Mouse (Mus musculus): ENCODE measurements around the gene F2rl1. TPM values are rescaled to one million over a fixed set of nuclear protein-coding genes. Genes with fewer than 3 reads are reported as not detected.

Gene F2rl1
- total and polyA plus RNA-seq, 3 experiments, result 0.06 TPM; not detected in 2

DNA sequence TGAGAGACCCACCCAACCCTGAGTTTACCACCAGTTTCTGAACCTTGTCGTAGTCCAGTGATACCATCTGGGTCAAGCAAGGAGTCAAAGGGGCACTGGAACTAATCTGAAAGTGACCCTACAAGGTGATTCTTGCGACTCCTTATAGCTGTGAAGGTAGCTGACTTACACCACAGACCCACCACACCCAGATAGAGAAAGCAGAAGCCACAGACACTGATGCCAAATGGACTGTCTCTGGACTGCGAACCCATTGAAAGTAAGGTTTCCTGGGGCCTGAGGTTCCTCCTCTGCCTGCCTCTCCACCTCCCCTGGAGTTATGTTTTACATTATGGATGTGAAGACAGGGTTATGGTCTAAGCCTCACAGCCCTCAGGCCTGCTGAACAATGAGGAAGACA lies 28.4 kb downstream of the F2rl1 start:
- Histone ChIP-seq H3K4me1 (ENCODE audit: control insufficient read depth in 1 of 2, insufficient read depth in 2 of 2, low read length in 2 of 2) (no peaks in the 10 kb centered on the region), H3K27me3 (ENCODE audit: control insufficient read depth in 1 of 2, insufficient read depth in 2 of 2, low read length in 2 of 2) (peaks cover 0 to 4% of the 10 kb centered on the region in 2 experiments; a peak in 2 of 4 replicates), H3K4me3 (ENCODE audit: control insufficient read depth in 1 of 2, insufficient read depth in 1 of 2, low read depth in 2 of 2, low read length in 2 of 2) (no peak overlapping the region), H3K27ac (ENCODE audit: control insufficient read depth, low read depth, low read length) (no peak overlapping the region), H3K9ac (ENCODE audit: control insufficient read depth, low read depth, low read length, poor library complexity, severe bottlenecking) (no peak overlapping the region), H3K79me2 (ENCODE audit: control insufficient read depth, insufficient read depth, low read length, poor library complexity) (no peaks in the 10 kb centered on the region), H3K36me3 (ENCODE audit: control insufficient read depth in 1 of 2, insufficient read depth in 2 of 2, low read length in 2 of 2) (no peaks in the 10 kb centered on the region), H3K9me3 (replicated peaks; ENCODE audit: insufficient read depth, low read length) (no peaks in the 10 kb centered on the region)
- DNase-seq (ENCODE audit: low read depth, low spot score), result no peak
- no peak for TF ChIP-seq NELFE (IDR thresholded peaks at IDR 0.05; ENCODE audit: low read depth, low read length)
- TF ChIP-seq POLR2AphosphoS5 (IDR thresholded peaks at IDR 0.05; ENCODE audit: borderline replicate concordance, low read depth, low read length), result no peak
- TF ChIP-seq SMC3 (IDR thresholded peaks at IDR 0.05; ENCODE audit: low read depth, low read length), result no peak
- TF ChIP-seq E2F4 (IDR thresholded peaks at IDR 0.05; ENCODE audit: borderline replicate concordance, low read depth, low read length), result no peak
- TF ChIP-seq NRF1 (IDR thresholded peaks at IDR 0.05; ENCODE audit: insufficient read depth, low read depth, low read length, poor library complexity, severe bottlenecking), result no peak
- no peak for TF ChIP-seq UBTF (IDR thresholded peaks at IDR 0.05; ENCODE audit: borderline replicate concordance, insufficient read depth, low read depth, low read length)
- no peak for TF ChIP-seq EP300 (IDR thresholded peaks at IDR 0.05; ENCODE audit: low read depth in 1 of 2, low read length in 2 of 2)

DNA sequence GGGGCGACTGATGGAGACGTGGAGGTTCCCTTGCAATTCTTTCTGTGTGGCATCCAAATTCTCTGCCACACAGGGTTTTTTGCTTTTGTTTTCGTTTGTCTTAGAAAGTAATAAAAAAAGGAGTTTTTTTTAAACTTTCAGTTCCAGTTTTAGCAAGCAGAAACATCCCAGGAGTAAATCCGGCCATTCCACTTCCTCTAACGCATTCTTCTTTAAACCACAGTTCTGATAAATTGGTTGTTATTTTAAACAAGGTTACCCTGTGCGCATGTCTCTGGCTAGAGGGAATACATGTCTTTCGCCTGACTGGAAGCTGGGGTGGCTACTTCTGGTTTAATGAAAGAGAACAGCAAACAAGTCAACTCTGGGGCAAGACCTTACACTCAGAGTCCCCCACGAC lies 30.2 kb downstream of the F2rl1 start:
- no peak overlapping the region for H3K27ac ChIP-seq (ENCODE audit: control insufficient read depth, low read depth, low read length)
- no peaks in the 10 kb centered on the region for H3K36me3 ChIP-seq (ENCODE audit: control insufficient read depth in 1 of 2, insufficient read depth in 2 of 2, low read length in 2 of 2)
- no peak overlapping the region for H3K4me3 ChIP-seq (ENCODE audit: control insufficient read depth in 1 of 2, insufficient read depth in 1 of 2, low read depth in 2 of 2, low read length in 2 of 2)

DNA sequence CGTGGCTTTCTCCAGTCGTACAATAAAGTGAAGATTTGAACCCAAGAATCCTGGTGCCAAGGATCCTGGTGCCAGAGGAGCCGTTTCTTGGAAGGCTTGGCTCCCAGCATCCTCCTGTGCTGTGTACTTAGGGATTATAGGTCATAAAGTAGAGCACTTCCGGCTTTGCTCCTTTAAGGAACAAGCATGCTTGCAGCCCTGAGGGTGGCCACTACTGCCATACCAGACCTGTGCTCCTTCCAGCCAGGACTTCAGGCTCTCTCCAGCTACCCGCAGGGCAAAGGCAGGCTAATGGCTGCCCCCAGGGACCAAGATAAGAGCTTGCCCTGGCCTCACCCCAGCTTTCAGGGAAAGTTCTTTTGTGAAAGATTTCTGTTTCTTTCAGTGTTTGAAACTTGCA lies 31.7 kb downstream of the F2rl1 start:
- H3K9me3 ChIP-seq (replicated peaks; ENCODE audit: insufficient read depth, low read length), result no peaks in the 10 kb centered on the region
- no peaks in the 10 kb centered on the region for H3K79me2 ChIP-seq (ENCODE audit: control insufficient read depth, insufficient read depth, low read length, poor library complexity)
- H3K4me1 ChIP-seq (ENCODE audit: control insufficient read depth in 1 of 2, insufficient read depth in 2 of 2, low read length in 2 of 2), result no peaks in the 10 kb centered on the region
- no peaks in the 10 kb centered on the region for H3K36me3 ChIP-seq (ENCODE audit: control insufficient read depth in 1 of 2, insufficient read depth in 2 of 2, low read length in 2 of 2)
- no peak overlapping the region for H3K4me3 ChIP-seq (ENCODE audit: control insufficient read depth in 1 of 2, insufficient read depth in 1 of 2, low read depth in 2 of 2, low read length in 2 of 2)
- no peak for DNase-seq (ENCODE audit: low read depth, low spot score)
- peaks cover 0 to 4% of the 10 kb centered on the region in 2 experiments; a peak in 3 of 4 replicates for H3K27me3 ChIP-seq (ENCODE audit: control insufficient read depth in 1 of 2, insufficient read depth in 2 of 2, low read length in 2 of 2)
- H3K9ac ChIP-seq (ENCODE audit: control insufficient read depth, low read depth, low read length, poor library complexity, severe bottlenecking), result no peak overlapping the region
- H3K27ac ChIP-seq (ENCODE audit: control insufficient read depth, low read depth, low read length), result no peak overlapping the region
- no peak for TF ChIP-seq HCFC1 (IDR thresholded peaks at IDR 0.05; ENCODE audit: low read depth, low read length)
- no peak for TF ChIP-seq GATA1 (IDR thresholded peaks at IDR 0.05; ENCODE audit: low read depth, low read length)
- no peak for TF ChIP-seq MEF2A (IDR thresholded peaks at IDR 0.05; ENCODE audit: extremely low read depth, insufficient replicate concordance, low read depth, low read length, poor library complexity, severe bottlenecking)
- no peak for TF ChIP-seq USF2 (IDR thresholded peaks at IDR 0.05; ENCODE audit: borderline replicate concordance in 1 of 2, insufficient read depth in 1 of 2, low read depth in 1 of 2, low read length in 2 of 2)
- TF ChIP-seq MYB (IDR thresholded peaks at IDR 0.05; ENCODE audit: low read depth, low read length), result no peak
- TF ChIP-seq MXI1 (IDR thresholded peaks at IDR 0.05; ENCODE audit: low read depth, low read length), result no peak
- no peak for TF ChIP-seq RCOR1 (IDR thresholded peaks at IDR 0.05; ENCODE audit: low read depth, low read length)
- TF ChIP-seq MAZ (IDR thresholded peaks at IDR 0.05; ENCODE audit: low read depth, low read length), result no peak
- no peak for TF ChIP-seq USF1 (IDR thresholded peaks at IDR 0.05; ENCODE audit: low read depth, low read length)
- TF ChIP-seq GABPA (IDR thresholded peaks at IDR 0.05; ENCODE audit: low read depth, low read length), result no peak
- TF ChIP-seq E2F4 (IDR thresholded peaks at IDR 0.05; ENCODE audit: borderline replicate concordance, low read depth, low read length), result no peak
- TF ChIP-seq TBP (IDR thresholded peaks at IDR 0.05; ENCODE audit: low read depth, low read length), result no peak
- TF ChIP-seq CHD2 (IDR thresholded peaks at IDR 0.05; ENCODE audit: low read length), result no peak
- no peak for TF ChIP-seq ZKSCAN1 (IDR thresholded peaks at IDR 0.05; ENCODE audit: low read depth, low read length)
- TF ChIP-seq NRF1 (IDR thresholded peaks at IDR 0.05; ENCODE audit: insufficient read depth, low read depth, low read length, poor library complexity, severe bottlenecking), result no peak
- no peak for TF ChIP-seq NELFE (IDR thresholded peaks at IDR 0.05; ENCODE audit: low read depth, low read length)
- no peak for TF ChIP-seq JUND (IDR thresholded peaks at IDR 0.05; ENCODE audit: low read depth, low read length)
- TF ChIP-seq SMC3 (IDR thresholded peaks at IDR 0.05; ENCODE audit: low read depth, low read length), result no peak

More for the DNA sequence above, 30.2 kb downstream of the F2rl1 start:
- no peaks in the 10 kb centered on the region for H3K9me3 ChIP-seq (replicated peaks; ENCODE audit: insufficient read depth, low read length)
- H3K79me2 ChIP-seq (ENCODE audit: control insufficient read depth, insufficient read depth, low read length, poor library complexity), result no peaks in the 10 kb centered on the region
- H3K27me3 ChIP-seq (ENCODE audit: control insufficient read depth in 1 of 2, insufficient read depth in 2 of 2, low read length in 2 of 2), result peaks cover 0 to 4% of the 10 kb centered on the region in 2 experiments; a peak in 3 of 4 replicates
- no peaks in the 10 kb centered on the region for H3K4me1 ChIP-seq (ENCODE audit: control insufficient read depth in 1 of 2, insufficient read depth in 2 of 2, low read length in 2 of 2)
- no peak for DNase-seq (ENCODE audit: low read depth, low spot score)
- no peak for TF ChIP-seq MXI1 (IDR thresholded peaks at IDR 0.05; ENCODE audit: low read depth, low read length)
- no peak overlapping the region for H3K9ac ChIP-seq (ENCODE audit: control insufficient read depth, low read depth, low read length, poor library complexity, severe bottlenecking)

All from MEL (cell line).